Mouse (Mus musculus): ENCODE results near the gene Foxn4. TPM values are rescaled to one million over a fixed set of nuclear protein-coding genes. Genes with fewer than 3 reads are reported as not detected.

The Foxn4 gene
- polyA plus RNA-seq, 1 experiment from 2014 or later = 0.12 TPM

- peaks cover 84% of the 10 kb centered on the region for H3K27me3 ChIP-seq
- no peak overlapping the region for H3K27ac ChIP-seq (replicated peaks)
- WGBS = 16% methylated on average over 8 of the region's 8 CpGs
- no peaks in the 10 kb centered on the region for H3K36me3 ChIP-seq
- H3K4me2 ChIP-seq = no peak overlapping the region
- ATAC-seq (ENCODE audit: low FRiP score, low read depth) = no peak
- no peak overlapping the region for H3K4me3 ChIP-seq
- no peaks in the 10 kb centered on the region for H3K9me3 ChIP-seq
- peaks cover 25% of the 10 kb centered on the region for H3K4me1 ChIP-seq (replicated peaks)
- H3K9ac ChIP-seq = no peak overlapping the region
These were observed 1.7 kb upstream of the Foxn4 start for GRCm38 (mm10) chr5:114275339-114275738.

- Histone ChIP-seq H3K9me3 (no peaks in the 10 kb centered on the region), H3K4me1 (replicated peaks) (peaks cover 25% of the 10 kb centered on the region), H3K27ac (replicated peaks) (no peak overlapping the region), H3K9ac (no peak overlapping the region), H3K4me2 (no peak overlapping the region), H3K36me3 (no peaks in the 10 kb centered on the region), H3K4me3 (no peak overlapping the region), H3K27me3 (peaks cover 87% of the 10 kb centered on the region)
- no peak for ATAC-seq (ENCODE audit: low FRiP score, low read depth)
- 21% methylated on average over 12 of the region's 12 CpGs for WGBS
These were observed 3.6 kb downstream of the Foxn4 start for GRCm38 (mm10) chr5:114269984-114270383.

GRCm38 (mm10) chr5:114269499-114269898 lies 4.1 kb downstream of the Foxn4 start:
- 66% methylated on average over 7 of the region's 7 CpGs for WGBS
- no peak overlapping the region for H3K9ac ChIP-seq
- peaks cover 82% of the 10 kb centered on the region for H3K27me3 ChIP-seq
- no peaks in the 10 kb centered on the region for H3K9me3 ChIP-seq
- H3K27ac ChIP-seq (replicated peaks) = no peak overlapping the region
- H3K4me3 ChIP-seq = no peak overlapping the region
- no peak for ATAC-seq (ENCODE audit: low FRiP score, low read depth)
- H3K4me2 ChIP-seq = no peak overlapping the region
- H3K4me1 ChIP-seq (replicated peaks) = peaks cover 23% of the 10 kb centered on the region
- H3K36me3 ChIP-seq = no peaks in the 10 kb centered on the region

GRCm38 (mm10) chr5:114268646-114269045 lies 5.0 kb downstream of the Foxn4 start:
- H3K4me1 ChIP-seq (replicated peaks) = peaks cover 15% of the 10 kb centered on the region
- 43% methylated on average over 7 of the region's 7 CpGs for WGBS
- H3K4me3 ChIP-seq = no peak overlapping the region
- no peak overlapping the region for H3K27ac ChIP-seq (replicated peaks)
- H3K9me3 ChIP-seq = no peaks in the 10 kb centered on the region
- peaks cover 73% of the 10 kb centered on the region for H3K27me3 ChIP-seq
- no peak overlapping the region for H3K9ac ChIP-seq
- ATAC-seq (ENCODE audit: low FRiP score, low read depth) = no peak
- no peaks in the 10 kb centered on the region for H3K36me3 ChIP-seq
- H3K4me2 ChIP-seq = no peak overlapping the region

DNA sequence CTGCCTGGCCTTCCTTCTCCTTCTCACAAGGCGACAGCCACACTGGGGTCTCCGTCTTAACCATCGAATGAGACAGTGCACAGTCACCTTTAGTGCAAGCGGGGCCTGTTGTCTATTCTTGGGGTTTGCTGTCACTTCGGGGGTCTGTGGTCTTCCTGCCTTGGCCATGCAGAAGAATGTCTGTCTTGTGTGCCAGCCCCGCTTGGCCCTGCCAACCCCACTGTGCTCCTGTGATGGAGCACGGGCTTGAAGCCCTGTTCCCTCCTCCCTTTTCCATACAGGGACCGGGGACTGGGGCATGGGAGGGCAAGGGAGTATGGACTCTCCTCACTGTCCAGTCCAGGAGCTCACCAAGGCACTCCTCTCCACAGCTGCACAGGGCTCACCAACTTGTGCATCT lies 8.8 kb downstream of the Foxn4 start:
- no peak for ATAC-seq (ENCODE audit: low FRiP score, low read depth)
- Histone ChIP-seq H3K27ac (replicated peaks) (no peak overlapping the region), H3K9ac (no peak overlapping the region), H3K4me3 (no peak overlapping the region), H3K9me3 (no peaks in the 10 kb centered on the region), H3K36me3 (no peaks in the 10 kb centered on the region), H3K27me3 (peaks cover 35% of the 10 kb centered on the region), H3K4me2 (no peak overlapping the region), H3K4me1 (replicated peaks) (0 out of 2 replicates have a peak, but pooled peaks cover 8% of the 10 kb centered on the region)
- 80% methylated on average over 8 of the region's 8 CpGs for WGBS

- Histone ChIP-seq H3K9ac (no peak overlapping the region), H3K27ac (replicated peaks) (no peak overlapping the region), H3K4me1 (replicated peaks) (0 out of 2 replicates have a peak, but pooled peaks cover 5% of the 10 kb centered on the region), H3K4me2 (no peak overlapping the region), H3K4me3 (no peak overlapping the region), H3K9me3 (no peaks in the 10 kb centered on the region), H3K36me3 (no peaks in the 10 kb centered on the region), H3K27me3 (peaks cover 28% of the 10 kb centered on the region)
- WGBS = 18% methylated on average over 8 of the region's 8 CpGs
- ATAC-seq (ENCODE audit: low FRiP score, low read depth) = peak; percentile 85
These were observed 9.6 kb downstream of the Foxn4 start for GRCm38 (mm10) chr5:114264030-114264459.

- H3K9ac ChIP-seq = no peak overlapping the region
These were observed 12.1 kb downstream of the Foxn4 start for GRCm38 (mm10) chr5:114261494-114261893.

GRCm38 (mm10) chr5:114259495-114259894 lies 14.1 kb downstream of the Foxn4 start:
- Histone ChIP-seq H3K27ac (replicated peaks) (no peak overlapping the region), H3K4me1 (replicated peaks) (no peaks in the 10 kb centered on the region), H3K9ac (no peak overlapping the region), H3K36me3 (no peaks in the 10 kb centered on the region), H3K27me3 (no peaks in the 10 kb centered on the region), H3K4me2 (no peak overlapping the region), H3K9me3 (no peaks in the 10 kb centered on the region), H3K4me3 (no peak overlapping the region)
- ATAC-seq (ENCODE audit: low FRiP score, low read depth) = no peak
- 85% methylated on average over 10 of the region's 10 CpGs for WGBS

More at GRCm38 (mm10) chr5:114261494-114261893, 12.1 kb downstream of the Foxn4 start:
- Histone ChIP-seq H3K36me3 (no peaks in the 10 kb centered on the region), H3K27me3 (peaks cover 7% of the 10 kb centered on the region), H3K4me1 (replicated peaks) (no peaks in the 10 kb centered on the region), H3K4me3 (no peak overlapping the region), H3K4me2 (no peak overlapping the region), H3K27ac (replicated peaks) (no peak overlapping the region), H3K9me3 (no peaks in the 10 kb centered on the region)
- ATAC-seq (ENCODE audit: low FRiP score, low read depth) = no peak

DNA sequence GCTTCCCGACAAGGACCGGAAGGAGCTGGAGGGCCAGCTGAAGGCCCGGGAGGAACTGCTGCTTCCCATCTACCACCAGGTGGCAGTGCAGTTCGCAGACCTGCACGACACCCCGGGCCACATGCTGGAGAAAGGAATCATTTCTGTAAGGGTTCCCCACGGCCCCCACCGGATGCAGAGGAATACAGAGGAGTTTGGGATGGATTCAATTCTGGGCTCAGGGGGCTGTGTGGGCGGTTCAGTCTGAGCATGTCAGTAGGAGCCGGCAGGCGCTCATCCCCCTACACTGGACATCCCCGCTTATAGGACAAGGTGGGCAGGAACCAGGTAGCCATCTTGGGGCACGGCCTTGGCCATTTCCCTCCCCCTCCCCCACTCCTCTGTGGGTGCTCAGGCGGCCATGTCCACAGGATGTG lies 25.4 kb downstream of the Foxn4 start:
- 15% methylated on average over 14 of the region's 14 CpGs for WGBS
- H3K27me3 ChIP-seq = no peaks in the 10 kb centered on the region
- H3K9ac ChIP-seq = no peak overlapping the region
- peak; percentile 75; the same call in 1 of the 2 replicates for ATAC-seq (ENCODE audit: low FRiP score, low read depth)
- H3K4me3 ChIP-seq = 0 out of 2 replicates have a peak overlapping the region, but pooled peaks have one; percentile 0
- H3K4me2 ChIP-seq = peak overlapping the region; percentile 42
- H3K4me1 ChIP-seq (replicated peaks) = peaks cover 8% of the 10 kb centered on the region
- no peaks in the 10 kb centered on the region for H3K9me3 ChIP-seq
- H3K36me3 ChIP-seq = no peaks in the 10 kb centered on the region
- H3K27ac ChIP-seq (replicated peaks) = 0 out of 2 replicates have a peak overlapping the region, but pooled peaks have one; percentile 0

GRCm38 (mm10) chr5:114246465-114246864 lies 27.1 kb downstream of the Foxn4 start:
- H3K4me3 ChIP-seq = no peak overlapping the region
- H3K4me1 ChIP-seq (replicated peaks) = peaks cover 8% of the 10 kb centered on the region
- H3K9me3 ChIP-seq = no peaks in the 10 kb centered on the region
- H3K36me3 ChIP-seq = no peaks in the 10 kb centered on the region
- ATAC-seq (ENCODE audit: low FRiP score, low read depth) = no peak
- H3K27ac ChIP-seq (replicated peaks) = no peak overlapping the region
- no peak overlapping the region for H3K4me2 ChIP-seq
- H3K27me3 ChIP-seq = no peaks in the 10 kb centered on the region
- no peak overlapping the region for H3K9ac ChIP-seq
- 81% methylated on average over 7 of the region's 7 CpGs for WGBS

DNA sequence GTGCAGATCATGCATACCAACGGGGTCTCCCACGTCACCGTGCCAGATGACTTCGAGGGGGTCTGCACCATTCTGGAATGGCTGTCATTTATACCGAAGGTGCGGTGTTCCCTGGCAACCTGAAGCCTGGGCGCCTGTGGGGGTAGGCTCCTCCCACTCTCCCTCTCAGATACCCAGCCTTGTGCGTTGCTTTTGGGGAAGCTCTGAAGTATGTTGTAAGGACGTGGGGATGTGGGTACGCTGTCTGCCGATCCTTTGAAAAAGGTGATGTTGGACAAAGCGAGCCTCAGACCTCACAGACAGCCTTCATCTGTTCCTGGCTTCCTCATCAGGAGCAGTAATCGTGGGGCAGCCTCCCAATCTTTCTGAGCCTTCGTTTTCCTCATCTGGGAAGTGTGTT lies 33.9 kb downstream of the Foxn4 start:
- H3K36me3 ChIP-seq = no peaks in the 10 kb centered on the region
- WGBS = 43% methylated on average over 14 of the region's 14 CpGs
- no peak for ATAC-seq (ENCODE audit: low FRiP score, low read depth)
- no peaks in the 10 kb centered on the region for H3K9me3 ChIP-seq
- no peaks in the 10 kb centered on the region for H3K4me1 ChIP-seq (replicated peaks)
- no peak overlapping the region for H3K9ac ChIP-seq
- H3K27me3 ChIP-seq = no peaks in the 10 kb centered on the region
- H3K4me3 ChIP-seq = no peak overlapping the region
- H3K4me2 ChIP-seq = no peak overlapping the region
- H3K27ac ChIP-seq (replicated peaks) = no peak overlapping the region

DNA sequence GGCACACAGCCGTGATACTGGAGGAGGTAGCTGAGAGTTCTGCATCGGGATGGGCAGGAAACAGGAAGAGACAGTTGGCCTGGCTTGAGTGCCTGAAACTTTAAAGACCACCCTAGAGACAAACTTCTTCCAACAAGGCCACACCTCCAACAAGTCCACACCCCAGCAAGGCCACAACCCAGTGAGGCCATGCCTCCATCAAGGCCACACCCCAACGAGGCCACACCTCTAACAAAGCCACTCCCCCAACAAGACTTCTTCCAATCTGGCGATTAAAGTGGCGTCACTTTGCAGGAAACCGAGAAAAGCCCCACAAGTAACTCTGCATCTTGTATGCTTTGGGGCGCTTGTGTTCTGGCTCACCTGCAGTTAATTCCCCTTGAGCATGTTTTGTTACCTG lies 34.7 kb downstream of the Foxn4 start:
- 37% methylated on average over 7 of the region's 7 CpGs for WGBS
- H3K27me3 ChIP-seq = no peaks in the 10 kb centered on the region
- no peak overlapping the region for H3K27ac ChIP-seq (replicated peaks)
- H3K9me3 ChIP-seq = no peaks in the 10 kb centered on the region
- no peak for ATAC-seq (ENCODE audit: low FRiP score, low read depth)
- no peak overlapping the region for H3K9ac ChIP-seq
- no peaks in the 10 kb centered on the region for H3K4me1 ChIP-seq (replicated peaks)
- no peaks in the 10 kb centered on the region for H3K36me3 ChIP-seq
- H3K4me2 ChIP-seq = no peak overlapping the region
- no peak overlapping the region for H3K4me3 ChIP-seq

- no peak for ATAC-seq (ENCODE audit: low FRiP score, low read depth)
These were observed 44.7 kb downstream of the Foxn4 start for GRCm38 (mm10) chr5:114228901-114229300.

More at GRCm38 (mm10) chr5:114228901-114229300, 44.7 kb downstream of the Foxn4 start:
- Histone ChIP-seq H3K4me2 (no peak overlapping the region), H3K4me3 (no peak overlapping the region), H3K27ac (replicated peaks) (no peak overlapping the region), H3K9ac (no peak overlapping the region), H3K36me3 (no peaks in the 10 kb centered on the region), H3K9me3 (peaks cover 11% of the 10 kb centered on the region), H3K4me1 (replicated peaks) (no peaks in the 10 kb centered on the region), H3K27me3 (no peaks in the 10 kb centered on the region)
- 90% methylated on average over 5 of the region's 5 CpGs for WGBS
